23 mouse cellular contexts compared by ENCODE assay signal in the genomic region with DNA sequence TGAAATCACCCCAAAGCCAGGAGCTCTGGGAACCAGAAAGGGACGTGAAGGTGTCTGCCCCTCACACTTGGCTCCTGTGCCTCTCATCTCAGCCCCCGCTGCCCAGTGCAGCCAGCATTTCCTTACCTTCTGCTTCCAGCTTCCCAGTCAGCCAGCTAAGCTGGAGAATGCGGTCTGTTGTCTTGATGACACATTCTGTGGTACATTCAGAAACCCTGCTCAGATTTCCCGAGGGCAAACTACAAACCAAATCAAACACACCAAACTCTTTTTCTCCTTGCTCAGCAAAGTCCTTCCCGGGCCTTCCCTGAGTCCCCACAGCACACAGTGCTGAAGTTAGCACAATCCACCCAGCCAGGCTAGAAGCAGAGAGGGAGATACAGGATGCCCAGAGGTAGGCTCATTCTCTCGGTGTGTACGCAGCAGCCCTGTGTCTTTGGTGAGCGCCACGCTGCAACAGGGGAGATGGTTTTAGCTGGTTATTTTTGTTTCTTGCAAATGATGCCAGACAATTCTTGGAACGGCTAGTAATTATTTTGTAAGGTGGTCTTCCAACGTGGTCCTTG. TPM values are rescaled to one million over a fixed set of nuclear protein-coding genes. Genes with fewer than 3 reads are reported as not detected.
DNase-seq lines count a peak whose midpoint lies in the region; ATAC-seq lines count a peak whose summit lies in the region.
"Had no signal": no experiment of that assay in that cellular context is flagged by ENCODE, and none has a peak within 500 bp of the region (broad histone marks: within the 10 kb centered on the region; RNA-seq: fewer than 3 reads in every experiment).

No protein-coding gene starts in this region.

- H3K27me3 ChIP-seq in embryonic facial prominence, embryonic 13.5 days, result no peaks in the 10 kb centered on the region
- no peaks in the 10 kb centered on the region for H3K27me3 ChIP-seq in embryonic facial prominence, embryonic 10.5 days (replicated peaks; ENCODE audit: low read depth, poor library complexity, severe bottlenecking)
- no peaks in the 10 kb centered on the region for H3K27me3 ChIP-seq in hindbrain, embryonic 16.5 days (replicated peaks; ENCODE audit: control insufficient read depth, insufficient read depth, low read length)
- H3K27me3 ChIP-seq in hindbrain, embryonic 12.5 days, result no peaks in the 10 kb centered on the region
- H3K27me3 ChIP-seq: limb, embryonic 13.5 days; liver, embryonic 13.5 days; midbrain, embryonic 15.5 days had no signal

- 0 out of 2 replicates have a peak, but pooled peaks cover 8% of the 10 kb centered on the region for H3K4me1 ChIP-seq in embryonic facial prominence, embryonic 13.5 days
- 0 out of 2 replicates have a peak, but pooled peaks cover 4% of the 10 kb centered on the region for H3K4me1 ChIP-seq in embryonic facial prominence, embryonic 10.5 days
- 0 out of 2 replicates have a peak, but pooled peaks cover 3% of the 10 kb centered on the region for H3K4me1 ChIP-seq in hindbrain, embryonic 16.5 days (ENCODE audit: control insufficient read depth, insufficient read depth, low read depth, low read length)
- H3K4me1 ChIP-seq in hindbrain, embryonic 12.5 days, result no peaks in the 10 kb centered on the region
- H3K4me1 ChIP-seq: limb, embryonic 13.5 days; liver, embryonic 13.5 days; midbrain, embryonic 15.5 days had no signal

- no peaks in the 10 kb centered on the region for H3K9me3 ChIP-seq in embryonic facial prominence, embryonic 13.5 days
- H3K9me3 ChIP-seq in embryonic facial prominence, embryonic 10.5 days, result no peaks in the 10 kb centered on the region
- H3K9me3 ChIP-seq in hindbrain, embryonic 16.5 days (ENCODE audit: control insufficient read depth, low read length), result no peaks in the 10 kb centered on the region
- H3K9me3 ChIP-seq in hindbrain, embryonic 12.5 days (replicated peaks), result no peaks in the 10 kb centered on the region
- H3K9me3 ChIP-seq: limb, embryonic 13.5 days; liver, embryonic 13.5 days; midbrain, embryonic 15.5 days had no signal

- no peak overlapping the region for H3K4me3 ChIP-seq in embryonic facial prominence, embryonic 13.5 days
- H3K4me3 ChIP-seq in embryonic facial prominence, embryonic 10.5 days, result no peak overlapping the region
- H3K4me3 ChIP-seq in hindbrain, embryonic 16.5 days (ENCODE audit: low read length), result no peak overlapping the region
- no peak overlapping the region for H3K4me3 ChIP-seq in hindbrain, embryonic 12.5 days
- H3K4me3 ChIP-seq: limb, embryonic 13.5 days; liver, embryonic 13.5 days; midbrain, embryonic 15.5 days had no signal

- H3K9ac ChIP-seq in embryonic facial prominence, embryonic 13.5 days, result no peak overlapping the region
- H3K9ac ChIP-seq in hindbrain, embryonic 16.5 days (ENCODE audit: low read depth, low read length), result no peak overlapping the region; the same call in 1 of the 2 replicates
- H3K9ac ChIP-seq in hindbrain, embryonic 12.5 days, result no peak overlapping the region
- H3K9ac ChIP-seq: limb, embryonic 13.5 days; liver, embryonic 13.5 days; lung, embryonic 14.5 days; midbrain, embryonic 15.5 days had no signal

- peak overlapping the region; percentile 53; the same call in 1 of the 2 replicates for H3K27ac ChIP-seq in embryonic facial prominence, embryonic 13.5 days
- H3K27ac ChIP-seq in embryonic facial prominence, embryonic 10.5 days (replicated peaks), result no peak overlapping the region
- H3K27ac ChIP-seq in hindbrain, embryonic 16.5 days (ENCODE audit: low read depth, low read length), result peak overlapping the region; percentile 21; the same call in 1 of the 2 replicates
- no peak overlapping the region for H3K27ac ChIP-seq in hindbrain, embryonic 12.5 days
- H3K27ac ChIP-seq: limb, embryonic 13.5 days; liver, embryonic 13.5 days; midbrain, embryonic 15.5 days; stomach, postnatal 0 days had no signal

- no peak for ATAC-seq in embryonic facial prominence, embryonic 13.5 days (ENCODE audit: insufficient number of reproducible peaks, insufficient read depth, low FRiP score, low TSS enrichment, low read depth)
- 0 out of 2 replicates have a peak, but pooled peaks have one; percentile 64 for ATAC-seq in hindbrain, embryonic 16.5 days
- ATAC-seq in hindbrain, embryonic 12.5 days (ENCODE audit: low FRiP score), result no peak
- ATAC-seq: activated CD4-positive, CD25-positive, alpha-beta regulatory T cell, adult 4 months; forebrain, embryonic 16.5 days; intestine, embryonic 16.5 days; midbrain, embryonic 15.5 days had no signal

- DNase-seq in embryonic facial prominence, embryonic 10.5 days (ENCODE audit: low spot score), result no peak
- peak; percentile 86 for DNase-seq in NIH3T3 (ENCODE audit: low read depth)
- DNase-seq in yolk sac, embryonic 10.5 days (ENCODE audit: low spot score), result peak; percentile 45
- DNase-seq in right cerebral cortex, postnatal 36 days (ENCODE audit: low spot score in 2 of 2), result no peak
- DNase-seq: adrenal gland, postnatal 10 days; B cell, adult 2 months; cerebellum, postnatal 36 days; heart, adult 18-20 months; heart, postnatal 4 days; kidney, postnatal 4 days; liver, embryonic 13.5 days; lung, embryonic 14.5 days; lung, postnatal 36 days; retina, postnatal 1 day had no signal

- H3K36me3 ChIP-seq in embryonic facial prominence, embryonic 13.5 days, result peaks cover 21% of the 10 kb centered on the region
- peaks cover 25% of the 10 kb centered on the region for H3K36me3 ChIP-seq in embryonic facial prominence, embryonic 10.5 days (replicated peaks)
- no peaks in the 10 kb centered on the region; the same call in 1 of the 2 replicates for H3K36me3 ChIP-seq in hindbrain, embryonic 16.5 days (ENCODE audit: control insufficient read depth, insufficient read depth, low read length)
- H3K36me3 ChIP-seq in hindbrain, embryonic 12.5 days, result peaks cover 24% of the 10 kb centered on the region; the same call in 1 of the 2 replicates
- H3K36me3 ChIP-seq: liver, embryonic 13.5 days; midbrain, embryonic 15.5 days had no signal

- H3K4me2 ChIP-seq in embryonic facial prominence, embryonic 13.5 days, result no peak overlapping the region
- H3K4me2 ChIP-seq in hindbrain, embryonic 16.5 days (ENCODE audit: low read length), result no peak overlapping the region
- H3K4me2 ChIP-seq in hindbrain, embryonic 12.5 days (replicated peaks), result no peak overlapping the region
- H3K4me2 ChIP-seq: limb, embryonic 13.5 days; liver, embryonic 13.5 days; lung, embryonic 14.5 days; midbrain, embryonic 15.5 days had no signal

- 63% methylated on average over 11 of the region's 11 CpGs for WGBS in embryonic facial prominence, embryonic 13.5 days
- WGBS in embryonic facial prominence, embryonic 10.5 days, result 77% methylated on average over 11 of the region's 11 CpGs
- WGBS in hindbrain, embryonic 16.5 days, result 70% methylated on average over 11 of the region's 11 CpGs
- WGBS in hindbrain, embryonic 12.5 days, result 91% methylated on average over 11 of the region's 11 CpGs

RNA-seq across cellular contexts. Expression of a gene that starts 20.4 kb away (rescaled TPM):
- polyA plus RNA-seq in embryonic facial prominence, embryonic 13.5 days (2015; fragmentation: Nextera tagmentation; extraction: Ambion mirVana), result 12.2 and 13.0 TPM in 2 replicates
- polyA plus RNA-seq in embryonic facial prominence, embryonic 10.5 days (2016; fragmentation: Nextera tagmentation; extraction: Ambion mirVana), result 5.5 and 6.0 TPM in 2 replicates
- polyA plus RNA-seq in hindbrain, embryonic 16.5 days (2015; fragmentation: Nextera tagmentation; extraction: Ambion mirVana), result 4.4 and 7.0 TPM in 2 replicates
- 8.0 and 10.4 TPM in 2 replicates for polyA plus RNA-seq in hindbrain, embryonic 12.5 days (2016; fragmentation: Nextera tagmentation; extraction: Ambion mirVana)
- polyA plus RNA-seq: activated CD4-positive, CD25-positive, alpha-beta regulatory T cell, adult 4 months had no signal

Comparison
In these comparisons a context has a peak if more than half of its experiments do, and no peak if none do; other contexts are left out.
1. H3K27ac ChIP-seq: peak in embryonic facial prominence, embryonic 13.5 days (single experiment) and hindbrain, embryonic 16.5 days (single experiment); none in embryonic facial prominence, embryonic 10.5 days (single experiment) and hindbrain, embryonic 12.5 days (single experiment).
2. DNase-seq: peak in NIH3T3 (single experiment) and yolk sac, embryonic 10.5 days (single experiment); none in embryonic facial prominence, embryonic 10.5 days (single experiment) and right cerebral cortex, postnatal 36 days (0 of 2).